Mouse (Mus musculus): ENCODE measurements around the gene Cerk. TPM values are rescaled to one million over a fixed set of nuclear protein-coding genes. Genes with fewer than 3 reads are reported as not detected.
"Not testable (repeated sequence)": the region's sequence is repeated elsewhere in the genome, so short reads cannot be mapped to it uniquely, and the experiment has no call there.

Gene Cerk
- polyA plus RNA-seq, 1 experiment from 2014 or later: 27.0 TPM

DNA sequence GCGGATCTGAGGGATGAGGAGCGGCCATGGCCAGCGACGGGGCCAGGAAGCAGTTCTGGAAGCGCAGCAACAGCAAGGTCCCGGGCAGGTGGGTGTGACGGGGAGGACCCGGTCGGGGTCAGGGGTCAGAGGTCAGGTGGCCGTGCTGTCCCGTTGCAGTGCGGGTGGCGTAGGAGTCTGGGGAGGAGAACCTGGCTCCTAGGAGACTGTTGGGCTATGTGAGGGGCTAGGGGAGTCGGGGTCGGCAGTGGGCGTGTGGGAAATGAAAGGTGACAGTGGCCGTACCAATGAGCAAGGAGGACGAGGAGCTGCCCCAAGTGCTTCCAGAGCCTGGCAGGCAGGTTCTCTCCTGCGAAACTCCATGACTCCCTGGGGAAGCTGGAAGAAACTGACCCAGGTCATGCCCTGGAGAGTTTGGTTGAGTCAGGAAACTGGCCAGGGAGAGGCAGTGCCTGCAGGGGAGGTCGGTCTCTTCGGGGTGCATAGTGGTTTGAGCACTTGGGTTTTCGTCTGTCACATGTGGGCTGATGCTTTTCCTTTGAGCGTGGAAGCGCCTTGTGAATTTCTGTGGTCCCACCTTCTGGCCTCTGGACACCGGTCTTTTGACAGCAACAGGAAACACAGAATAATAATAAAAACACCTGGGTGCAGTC lies 28.7 kb upstream of the Cerk start:
- peak overlapping the region; percentile 88 for H3K9ac ChIP-seq (replicated peaks; ENCODE audit: low read depth, low read length)
- peak overlapping the region; percentile 99 for H3K4me2 ChIP-seq (ENCODE audit: low read depth, low read length)
- peak overlapping the region; percentile 89 for H3K4me3 ChIP-seq (ENCODE audit: low read depth, low read length)
- H3K36me3 ChIP-seq (ENCODE audit: control insufficient read depth, insufficient read depth, low read length): no peaks in the 10 kb centered on the region
- H3K9me3 ChIP-seq (ENCODE audit: control insufficient read depth, low read length): no peaks in the 10 kb centered on the region
- H3K27ac ChIP-seq (ENCODE audit: low read depth, low read length): peak overlapping the region; percentile 87
- WGBS: 16% methylated on average over 25 of the region's 25 CpGs
- no peaks in the 10 kb centered on the region for H3K27me3 ChIP-seq (ENCODE audit: control insufficient read depth, insufficient read depth, low read length)
- peaks cover 20% of the 10 kb centered on the region for H3K4me1 ChIP-seq (ENCODE audit: control insufficient read depth, insufficient read depth, low read length)
- ATAC-seq (ENCODE audit: low read depth): no peak

DNA sequence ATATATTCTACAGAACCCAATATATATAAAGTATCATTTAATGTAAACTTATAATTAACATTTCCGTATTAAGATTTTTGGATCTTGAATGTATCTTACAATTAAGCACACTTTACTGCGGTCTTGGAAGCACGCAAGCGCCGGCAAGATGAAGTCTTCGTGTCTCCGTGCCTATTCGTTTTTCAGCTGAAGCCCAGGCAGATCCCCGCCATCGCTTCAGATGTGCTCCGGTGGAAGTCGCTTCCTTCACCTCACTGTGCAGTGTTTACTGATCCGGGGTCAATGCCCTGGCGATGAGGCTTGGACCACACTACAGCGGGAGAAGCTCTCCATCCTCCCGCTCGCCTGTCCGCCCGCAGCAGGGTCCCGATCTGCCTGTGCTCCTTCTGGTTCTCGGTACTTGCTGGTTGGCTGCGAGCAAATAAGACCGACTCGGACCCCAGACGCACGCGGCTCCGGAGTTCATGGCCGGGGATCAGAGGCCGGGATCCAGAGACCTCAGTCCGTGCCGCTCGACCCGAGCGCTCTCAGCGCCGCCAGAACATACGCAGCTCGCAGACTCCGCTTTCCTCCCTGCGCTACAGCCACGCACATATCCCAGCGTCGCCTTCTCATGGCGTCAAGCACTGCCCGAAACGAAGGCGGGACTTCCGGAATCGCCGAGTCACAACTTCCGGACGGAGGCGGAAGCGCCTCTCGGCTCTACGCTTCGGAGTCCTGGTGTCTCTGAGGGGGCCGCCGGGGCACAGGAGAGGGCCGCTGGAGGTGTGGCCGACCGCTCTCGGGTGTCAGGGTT lies 28.0 kb upstream of the Cerk start, which contains the start of gene Tbc1d22a:
TSS of gene Tbc1d22a (plus strand) at position 707 of the 796 bp plus-strand sequence.
- peaks cover 20% of the 10 kb centered on the region for H3K4me1 ChIP-seq (ENCODE audit: control insufficient read depth, insufficient read depth, low read length)
- no peaks in the 10 kb centered on the region for H3K27me3 ChIP-seq (ENCODE audit: control insufficient read depth, insufficient read depth, low read length)
- under 1% methylated on average over 64 of the region's 64 CpGs for WGBS
- peak within 1 kb of the TSS; percentile 89 for H3K4me3 ChIP-seq (ENCODE audit: low read depth, low read length)
- H3K9me3 ChIP-seq (ENCODE audit: control insufficient read depth, low read length): no peaks in the 10 kb centered on the region
- H3K4me2 ChIP-seq (ENCODE audit: low read depth, low read length): peak within 1 kb of the TSS; percentile 99
- H3K27ac ChIP-seq (ENCODE audit: low read depth, low read length): peak within 1 kb of the TSS; percentile 87
- H3K36me3 ChIP-seq (ENCODE audit: control insufficient read depth, insufficient read depth, low read length): no peaks in the 10 kb centered on the region
- H3K9ac ChIP-seq (replicated peaks; ENCODE audit: low read depth, low read length): peak within 1 kb of the TSS; percentile 88
- ATAC-seq (ENCODE audit: low read depth): peak; percentile 93

DNA sequence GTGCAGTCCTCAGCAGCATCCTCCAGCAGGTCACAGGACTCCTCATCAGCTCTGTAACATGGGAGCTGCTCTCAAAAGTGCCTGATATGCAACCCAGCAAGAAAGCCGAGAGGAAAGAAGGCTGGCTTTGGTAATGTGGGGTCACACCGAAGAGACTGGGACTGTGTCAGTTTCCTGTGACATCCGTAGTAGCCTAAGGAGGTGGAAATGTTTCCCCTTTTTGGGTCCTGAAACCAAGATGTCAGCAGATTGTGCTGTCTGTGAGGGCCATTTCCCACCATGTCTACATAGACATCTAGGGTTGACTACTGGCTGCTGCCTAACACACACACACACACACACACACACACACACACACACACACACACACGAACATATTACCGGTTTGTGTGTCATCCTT lies 26.3 kb upstream of the Cerk start:
- not testable (repeated sequence) for H3K9me3 ChIP-seq (ENCODE audit: control insufficient read depth, low read length); H3K27ac ChIP-seq (ENCODE audit: low read depth, low read length); H3K36me3 ChIP-seq (ENCODE audit: control insufficient read depth, insufficient read depth, low read length); H3K4me3 ChIP-seq (ENCODE audit: low read depth, low read length); H3K9ac ChIP-seq (replicated peaks; ENCODE audit: low read depth, low read length); ATAC-seq (ENCODE audit: low read depth); H3K4me2 ChIP-seq (ENCODE audit: low read depth, low read length); H3K27me3 ChIP-seq (ENCODE audit: control insufficient read depth, insufficient read depth, low read length)
- 91% methylated on average over 5 of the region's 5 CpGs for WGBS
- peaks cover 20% of the 10 kb centered on the region for H3K4me1 ChIP-seq (ENCODE audit: control insufficient read depth, insufficient read depth, low read length)

- no peak overlapping the region for H3K4me3 ChIP-seq (ENCODE audit: low read depth, low read length)
- no peaks in the 10 kb centered on the region for H3K36me3 ChIP-seq (ENCODE audit: control insufficient read depth, insufficient read depth, low read length)
- H3K9ac ChIP-seq (replicated peaks; ENCODE audit: low read depth, low read length): no peak overlapping the region
- WGBS: 52% methylated on average over 4 of the region's 4 CpGs
- no peak overlapping the region for H3K4me2 ChIP-seq (ENCODE audit: low read depth, low read length)
- no peaks in the 10 kb centered on the region for H3K27me3 ChIP-seq (ENCODE audit: control insufficient read depth, insufficient read depth, low read length)
- ATAC-seq (ENCODE audit: low read depth): no peak
- H3K4me1 ChIP-seq (ENCODE audit: control insufficient read depth, insufficient read depth, low read length): 0 out of 2 replicates have a peak, but pooled peaks cover 3% of the 10 kb centered on the region
- no peak overlapping the region for H3K27ac ChIP-seq (ENCODE audit: low read depth, low read length)
- no peaks in the 10 kb centered on the region for H3K9me3 ChIP-seq (ENCODE audit: control insufficient read depth, low read length)
These were observed 20.4 kb upstream of the Cerk start for GRCm38 (mm10) chr15:86206385-86206784.

- Histone ChIP-seq H3K27me3 (ENCODE audit: control insufficient read depth, insufficient read depth, low read length) (no peaks in the 10 kb centered on the region), H3K4me3 (ENCODE audit: low read depth, low read length) (no peak overlapping the region), H3K9ac (replicated peaks; ENCODE audit: low read depth, low read length) (no peak overlapping the region), H3K4me2 (ENCODE audit: low read depth, low read length) (no peak overlapping the region), H3K9me3 (ENCODE audit: control insufficient read depth, low read length) (no peaks in the 10 kb centered on the region), H3K27ac (ENCODE audit: low read depth, low read length) (no peak overlapping the region), H3K4me1 (ENCODE audit: control insufficient read depth, insufficient read depth, low read length) (0 out of 2 replicates have a peak, but pooled peaks cover 1% of the 10 kb centered on the region), H3K36me3 (ENCODE audit: control insufficient read depth, insufficient read depth, low read length) (no peaks in the 10 kb centered on the region)
- ATAC-seq (ENCODE audit: low read depth): no peak
- 52% methylated on average over 2 of the region's 2 CpGs for WGBS
These were observed 19.4 kb upstream of the Cerk start for GRCm38 (mm10) chr15:86205300-86205699.

- H3K36me3 ChIP-seq (ENCODE audit: control insufficient read depth, insufficient read depth, low read length): no peaks in the 10 kb centered on the region
- ATAC-seq (ENCODE audit: low read depth): no peak
- 44% methylated on average over 7 of the region's 7 CpGs for WGBS
These were observed 18.1 kb upstream of the Cerk start for GRCm38 (mm10) chr15:86203942-86204561.

GRCm38 (mm10) chr15:86203292-86203793 lies 17.4 kb upstream of the Cerk start:
- Histone ChIP-seq H3K9me3 (ENCODE audit: control insufficient read depth, low read length) (no peaks in the 10 kb centered on the region), H3K4me3 (ENCODE audit: low read depth, low read length) (no peak overlapping the region), H3K36me3 (ENCODE audit: control insufficient read depth, insufficient read depth, low read length) (no peaks in the 10 kb centered on the region), H3K27ac (ENCODE audit: low read depth, low read length) (no peak overlapping the region), H3K27me3 (ENCODE audit: control insufficient read depth, insufficient read depth, low read length) (no peaks in the 10 kb centered on the region), H3K4me2 (ENCODE audit: low read depth, low read length) (no peak overlapping the region), H3K4me1 (ENCODE audit: control insufficient read depth, insufficient read depth, low read length) (no peaks in the 10 kb centered on the region), H3K9ac (replicated peaks; ENCODE audit: low read depth, low read length) (no peak overlapping the region)
- WGBS: 85% methylated on average over 7 of the region's 7 CpGs
- no peak for ATAC-seq (ENCODE audit: low read depth)

More at GRCm38 (mm10) chr15:86203942-86204561, 18.1 kb upstream of the Cerk start:
- Histone ChIP-seq H3K9me3 (ENCODE audit: control insufficient read depth, low read length) (no peaks in the 10 kb centered on the region), H3K9ac (replicated peaks; ENCODE audit: low read depth, low read length) (no peak overlapping the region), H3K4me3 (ENCODE audit: low read depth, low read length) (no peak overlapping the region), H3K27me3 (ENCODE audit: control insufficient read depth, insufficient read depth, low read length) (no peaks in the 10 kb centered on the region), H3K4me1 (ENCODE audit: control insufficient read depth, insufficient read depth, low read length) (no peaks in the 10 kb centered on the region), H3K27ac (ENCODE audit: low read depth, low read length) (no peak overlapping the region), H3K4me2 (ENCODE audit: low read depth, low read length) (no peak overlapping the region)

- no peaks in the 10 kb centered on the region for H3K27me3 ChIP-seq (ENCODE audit: control insufficient read depth, insufficient read depth, low read length)
- no peak overlapping the region for H3K27ac ChIP-seq (ENCODE audit: low read depth, low read length)
- no peak overlapping the region for H3K4me2 ChIP-seq (ENCODE audit: low read depth, low read length)
- H3K9me3 ChIP-seq (ENCODE audit: control insufficient read depth, low read length): no peaks in the 10 kb centered on the region
- ATAC-seq (ENCODE audit: low read depth): no peak
- H3K36me3 ChIP-seq (ENCODE audit: control insufficient read depth, insufficient read depth, low read length): no peaks in the 10 kb centered on the region
- H3K4me1 ChIP-seq (ENCODE audit: control insufficient read depth, insufficient read depth, low read length): no peaks in the 10 kb centered on the region
- no peak overlapping the region for H3K9ac ChIP-seq (replicated peaks; ENCODE audit: low read depth, low read length)
- 55% methylated on average over 6 of the region's 6 CpGs for WGBS
- H3K4me3 ChIP-seq (ENCODE audit: low read depth, low read length): no peak overlapping the region
These were observed 16.7 kb upstream of the Cerk start for GRCm38 (mm10) chr15:86202640-86203039.

All from neural tube, embryonic 14.5 days (tissue).